Mouse (Mus musculus) E14TG2a.4 (cell line): Measurements from ENCODE around the gene Ttc7.

ENCODE experiments used
- CTCF ChIP-seq: conservative IDR thresholded peaks from 2 replicates; pipeline ENCODE4 v1.5.1; 2014; ENCODE audit warnings: low read length
- NANOG ChIP-seq: IDR thresholded peaks from 2 replicates; pipeline ENCODE4 v1.6.1; 2014; ENCODE audit warnings: borderline replicate concordance, low read length, mixed read lengths
- POU5F1 ChIP-seq: IDR thresholded peaks from 2 replicates; pipeline ENCODE4 v1.6.1; 2014; ENCODE audit warnings: low read length, borderline replicate concordance

GRCm38 (mm10) chr17:87283055-87283754 is 519 bp downstream of the Ttc7 start:
- no peak for TF ChIP-seq CTCF
- TF ChIP-seq POU5F1, result no peak
- TF ChIP-seq NANOG, result no peak
